Mouse (Mus musculus): ENCODE measurements around the gene Ppp2r5e. TPM values are rescaled to one million over a fixed set of nuclear protein-coding genes. Genes with fewer than 3 reads are reported as not detected.

Gene Ppp2r5e
- polyA plus RNA-seq, 1 experiment from 2014 or later = 19.3 TPM

DNA sequence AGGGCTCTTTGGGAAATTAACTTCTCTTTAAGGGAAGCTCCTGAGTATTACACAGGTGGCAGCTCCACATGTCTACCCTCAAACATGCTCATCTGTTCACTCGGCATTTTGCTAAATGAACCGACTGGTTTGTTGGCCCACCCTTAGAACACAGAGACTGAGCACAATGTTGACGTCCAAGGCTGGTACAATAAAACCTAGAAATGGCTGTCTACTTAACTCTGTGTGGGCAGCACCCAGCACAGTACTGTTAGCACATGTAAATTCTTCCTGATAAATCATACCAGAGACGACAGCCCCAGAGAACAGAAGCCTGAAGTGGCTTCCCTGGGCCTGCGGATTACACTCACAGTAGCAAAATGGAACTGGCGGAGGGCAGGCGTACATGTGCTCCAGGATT is 59.5 kb downstream of the Ppp2r5e start:
- no peaks in the 10 kb centered on the region for H3K27me3 ChIP-seq (replicated peaks)
- ATAC-seq (ENCODE audit: low FRiP score) = no peak; the same call in 1 of the 2 replicates
- H3K36me3 ChIP-seq = no peaks in the 10 kb centered on the region
- H3K4me3 ChIP-seq (replicated peaks) = no peak overlapping the region
- H3K4me2 ChIP-seq = no peak overlapping the region
- WGBS = 72% methylated on average over 7 of the region's 7 CpGs
- H3K27ac ChIP-seq (replicated peaks) = peak overlapping the region; percentile 9; the same call in 1 of the 2 replicates
- H3K9ac ChIP-seq (replicated peaks) = no peak overlapping the region
- no peaks in the 10 kb centered on the region for H3K9me3 ChIP-seq (replicated peaks)
- peaks cover 16% of the 10 kb centered on the region for H3K4me1 ChIP-seq

DNA sequence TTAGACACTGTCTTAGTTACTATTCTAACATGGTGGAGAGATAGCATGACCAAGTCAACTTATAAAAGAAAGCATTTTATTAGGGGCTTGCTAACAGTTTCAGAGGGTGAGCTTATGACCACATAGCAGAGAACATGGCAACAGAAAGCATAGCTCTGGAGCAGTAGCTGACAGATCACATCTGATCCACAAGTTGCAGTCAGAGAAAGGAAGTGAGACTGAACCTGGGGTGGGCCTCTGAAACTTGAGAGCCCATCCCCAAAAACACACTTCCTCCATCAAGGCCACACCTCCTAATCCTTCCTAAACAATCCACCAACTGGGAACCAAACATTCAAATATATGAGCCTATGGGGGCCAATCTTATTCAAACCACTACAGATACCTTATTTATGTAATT is 62.9 kb downstream of the Ppp2r5e start:
- no peaks in the 10 kb centered on the region for H3K36me3 ChIP-seq
- ATAC-seq (ENCODE audit: low FRiP score) = no peak
- H3K9ac ChIP-seq (replicated peaks) = no peak overlapping the region
- H3K27me3 ChIP-seq (replicated peaks) = no peaks in the 10 kb centered on the region
- H3K4me1 ChIP-seq = peaks cover 34% of the 10 kb centered on the region
- no peak overlapping the region for H3K4me3 ChIP-seq (replicated peaks)
- no peak overlapping the region for H3K4me2 ChIP-seq
- H3K9me3 ChIP-seq (replicated peaks) = no peaks in the 10 kb centered on the region
- H3K27ac ChIP-seq (replicated peaks) = no peak overlapping the region

DNA sequence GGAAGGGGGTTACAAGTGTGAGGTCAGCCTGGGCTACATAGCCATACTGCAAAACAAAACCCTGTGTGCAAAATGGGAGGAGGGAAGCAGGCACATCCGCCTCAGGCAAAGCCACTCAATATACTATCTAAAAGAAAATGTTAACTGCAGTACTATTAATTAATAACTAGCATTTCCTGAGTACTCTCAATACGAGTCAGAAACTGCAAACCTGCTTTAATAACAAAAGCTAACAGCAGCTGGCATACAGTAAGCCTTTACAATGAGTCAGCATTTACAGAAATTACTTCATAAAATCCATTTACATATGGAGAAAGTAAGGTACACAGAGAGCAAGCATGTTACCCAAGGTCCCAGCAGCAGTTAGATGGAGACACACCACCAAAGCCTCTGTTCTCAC is 64.2 kb downstream of the Ppp2r5e start:
- no peak overlapping the region for H3K9ac ChIP-seq (replicated peaks)
- H3K4me2 ChIP-seq = no peak overlapping the region
- H3K4me1 ChIP-seq = peaks cover 32% of the 10 kb centered on the region
- no peak for ATAC-seq (ENCODE audit: low FRiP score)
- H3K4me3 ChIP-seq (replicated peaks) = no peak overlapping the region
- H3K36me3 ChIP-seq = no peaks in the 10 kb centered on the region
- H3K9me3 ChIP-seq (replicated peaks) = no peaks in the 10 kb centered on the region
- no peaks in the 10 kb centered on the region for H3K27me3 ChIP-seq (replicated peaks)
- H3K27ac ChIP-seq (replicated peaks) = no peak overlapping the region
- WGBS = 63% methylated on average over 2 of the region's 2 CpGs

DNA sequence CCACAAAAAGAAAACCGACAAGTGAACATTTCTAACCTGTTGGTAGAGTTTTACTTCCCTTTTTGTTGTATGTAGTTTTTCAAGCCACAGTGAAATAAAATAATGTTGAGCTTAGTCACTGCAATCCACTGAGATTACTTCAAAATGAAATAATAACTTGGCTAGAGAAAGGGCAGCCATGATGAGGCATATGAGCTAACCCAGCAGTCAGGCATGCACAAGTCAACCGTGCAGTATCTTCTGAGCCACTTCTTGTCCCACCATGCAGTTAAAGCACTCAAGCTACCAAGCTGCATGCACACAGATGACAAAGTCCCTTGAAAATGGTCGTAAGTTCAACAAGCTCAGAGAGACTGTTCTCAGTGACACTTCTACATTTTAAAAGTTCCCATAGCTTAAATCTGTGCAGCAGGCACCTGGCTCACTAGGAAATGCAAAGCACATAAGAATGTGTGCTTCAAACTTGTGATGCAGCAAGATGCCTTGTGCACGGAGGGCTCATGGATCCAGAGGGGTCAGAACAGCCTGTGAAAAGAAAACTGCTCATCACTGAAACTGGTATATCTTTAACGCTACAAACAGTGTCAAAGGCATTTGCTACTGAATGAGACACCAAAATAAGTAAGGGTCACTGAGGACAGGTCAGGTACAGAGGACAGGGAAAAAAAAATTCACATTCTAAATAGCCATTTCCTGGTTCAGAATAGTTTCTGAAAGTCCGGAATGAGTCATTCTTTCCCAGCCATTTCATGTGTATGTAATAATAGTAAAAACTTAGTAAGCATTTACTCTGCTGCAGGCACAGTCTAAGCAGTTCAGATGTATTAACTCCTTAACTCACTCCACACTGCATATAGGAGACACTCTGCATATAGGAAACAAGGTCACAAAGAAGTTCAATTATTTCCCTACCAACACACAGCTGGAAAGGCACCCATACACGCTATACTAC is 66.9 kb downstream of the Ppp2r5e start:
- H3K27ac ChIP-seq (replicated peaks) = no peak overlapping the region
- H3K9me3 ChIP-seq (replicated peaks) = no peaks in the 10 kb centered on the region
- 79% methylated on average over 7 of the region's 7 CpGs for WGBS
- H3K4me2 ChIP-seq = no peak overlapping the region
- H3K4me3 ChIP-seq (replicated peaks) = no peak overlapping the region
- H3K27me3 ChIP-seq (replicated peaks) = no peaks in the 10 kb centered on the region
- H3K9ac ChIP-seq (replicated peaks) = no peak overlapping the region
- no peaks in the 10 kb centered on the region for H3K36me3 ChIP-seq
- no peak for ATAC-seq (ENCODE audit: low FRiP score)
- H3K4me1 ChIP-seq = peaks cover 29% of the 10 kb centered on the region

DNA sequence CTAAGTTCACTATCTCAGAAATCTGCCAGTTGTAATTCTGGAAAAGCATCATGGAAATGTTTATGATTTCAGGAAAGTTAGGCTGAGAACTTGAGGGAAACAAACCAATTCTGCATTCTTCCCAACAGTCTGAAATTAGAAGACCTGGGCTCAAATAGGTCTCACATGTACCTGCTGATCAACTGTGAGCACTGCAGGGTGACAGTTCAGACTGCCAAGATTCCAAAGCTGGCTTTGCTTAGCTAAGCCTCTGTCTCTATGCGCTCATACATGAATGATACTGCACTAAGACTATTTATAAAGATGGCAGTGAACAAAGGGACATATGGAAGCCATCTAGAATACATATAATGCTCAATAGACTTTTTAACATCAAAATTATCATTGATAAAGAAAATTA is 67.7 kb downstream of the Ppp2r5e start:
- Histone ChIP-seq H3K9me3 (replicated peaks) (no peaks in the 10 kb centered on the region), H3K27me3 (replicated peaks) (no peaks in the 10 kb centered on the region), H3K4me3 (replicated peaks) (no peak overlapping the region), H3K4me2 (no peak overlapping the region), H3K9ac (replicated peaks) (no peak overlapping the region), H3K36me3 (no peaks in the 10 kb centered on the region), H3K27ac (replicated peaks) (no peak overlapping the region), H3K4me1 (peaks cover 33% of the 10 kb centered on the region)
- no peak for ATAC-seq (ENCODE audit: low FRiP score)
- WGBS = 93% methylated on average over 1 of the region's 1 CpGs

DNA sequence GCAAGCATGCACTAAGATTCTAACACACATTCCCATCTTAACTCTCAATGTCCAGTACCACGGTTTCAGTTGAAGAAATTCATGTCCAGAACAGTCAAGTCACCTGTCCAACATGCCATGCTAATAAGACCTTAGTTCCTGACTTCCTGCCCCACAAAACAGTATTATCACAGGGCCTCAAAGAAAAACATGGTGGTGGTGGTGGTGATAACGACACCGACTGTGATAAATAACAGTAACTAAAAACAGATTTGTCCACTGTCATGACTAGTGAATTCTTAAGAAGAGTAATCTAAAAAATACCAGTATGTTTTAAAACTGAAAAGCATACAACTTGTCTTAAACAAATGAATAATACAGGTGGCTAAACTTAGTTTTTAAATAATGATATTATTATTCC is 71.8 kb downstream of the Ppp2r5e start:
- Histone ChIP-seq H3K27ac (replicated peaks) (no peak overlapping the region), H3K4me3 (replicated peaks) (no peak overlapping the region), H3K9me3 (replicated peaks) (no peaks in the 10 kb centered on the region), H3K27me3 (replicated peaks) (no peaks in the 10 kb centered on the region), H3K36me3 (no peaks in the 10 kb centered on the region), H3K9ac (replicated peaks) (no peak overlapping the region), H3K4me1 (peaks cover 21% of the 10 kb centered on the region), H3K4me2 (no peak overlapping the region)
- 87% methylated on average over 3 of the region's 3 CpGs for WGBS
- no peak for ATAC-seq (ENCODE audit: low FRiP score)

DNA sequence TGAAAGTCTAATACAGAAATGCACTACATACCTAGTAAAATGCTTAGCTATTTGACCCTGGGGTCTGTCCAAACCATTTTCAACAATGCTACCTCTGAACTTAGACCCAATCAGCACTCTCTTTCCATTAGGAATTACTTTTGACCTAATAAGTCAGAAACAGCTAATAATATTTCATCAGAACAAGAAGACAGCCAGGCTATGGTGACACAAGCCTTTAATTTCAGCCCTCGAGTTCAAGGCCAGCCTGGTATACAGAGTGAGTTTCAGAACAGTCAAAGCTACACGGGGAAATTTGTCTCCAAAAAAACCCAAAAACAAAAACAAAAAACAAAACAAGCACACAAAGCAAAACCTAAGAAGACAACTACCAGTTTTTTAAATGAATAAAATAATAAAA is 73.1 kb downstream of the Ppp2r5e start:
- Histone ChIP-seq H3K27ac (replicated peaks) (no peak overlapping the region), H3K27me3 (replicated peaks) (no peaks in the 10 kb centered on the region), H3K36me3 (no peaks in the 10 kb centered on the region), H3K4me2 (no peak overlapping the region), H3K4me1 (peaks cover 14% of the 10 kb centered on the region), H3K9me3 (replicated peaks) (no peaks in the 10 kb centered on the region), H3K9ac (replicated peaks) (no peak overlapping the region), H3K4me3 (replicated peaks) (no peak overlapping the region)
- no peak for ATAC-seq (ENCODE audit: low FRiP score)
- WGBS = 88% methylated on average over 2 of the region's 2 CpGs

DNA sequence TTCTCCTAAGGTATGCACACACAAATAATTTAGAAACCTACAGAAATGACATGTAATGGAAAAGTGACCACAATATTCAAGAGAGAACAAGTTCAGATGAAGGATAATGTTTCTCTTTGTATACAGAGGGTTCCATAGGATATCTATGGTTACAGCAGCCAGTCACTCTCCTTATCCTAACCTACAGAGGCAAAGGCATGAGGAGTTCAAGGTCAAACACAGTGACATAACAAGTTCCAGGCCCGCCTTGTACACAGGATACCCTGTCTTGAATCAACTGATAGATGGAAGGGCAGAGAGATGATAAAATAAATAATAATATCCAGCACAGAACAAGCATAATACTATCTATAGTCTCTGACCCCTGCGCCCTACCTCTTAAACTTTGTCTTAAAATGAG is 73.7 kb downstream of the Ppp2r5e start:
- WGBS = 94% methylated on average over 2 of the region's 2 CpGs

DNA sequence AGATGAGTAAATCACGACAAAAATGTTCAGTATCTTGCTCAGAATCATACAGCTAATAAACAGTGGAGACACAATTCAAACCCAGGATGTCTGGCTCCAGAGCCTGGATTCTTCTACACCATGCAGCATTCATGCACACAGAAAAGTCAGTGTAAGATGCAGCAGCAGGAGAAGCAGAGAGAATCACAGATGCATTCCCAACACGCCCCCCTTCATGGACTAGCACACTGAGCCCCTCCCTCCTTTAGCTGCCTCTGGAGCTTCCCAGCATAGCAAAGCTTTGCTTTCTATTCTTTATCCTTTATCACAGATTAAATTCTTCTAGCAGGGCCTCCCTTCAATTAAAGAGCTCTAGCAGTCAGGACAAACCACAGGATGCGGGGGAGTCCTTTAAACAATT is 75.7 kb downstream of the Ppp2r5e start:
- Histone ChIP-seq H3K27ac (replicated peaks) (no peak overlapping the region), H3K9ac (replicated peaks) (no peak overlapping the region), H3K9me3 (replicated peaks) (no peaks in the 10 kb centered on the region), H3K4me2 (no peak overlapping the region), H3K36me3 (no peaks in the 10 kb centered on the region), H3K27me3 (replicated peaks) (no peaks in the 10 kb centered on the region), H3K4me3 (replicated peaks) (no peak overlapping the region), H3K4me1 (peaks cover 12% of the 10 kb centered on the region)
- ATAC-seq (ENCODE audit: low FRiP score) = no peak
- 75% methylated on average over 3 of the region's 3 CpGs for WGBS

More for the DNA sequence above, 73.7 kb downstream of the Ppp2r5e start:
- no peak overlapping the region for H3K27ac ChIP-seq (replicated peaks)
- peaks cover 12% of the 10 kb centered on the region for H3K4me1 ChIP-seq
- no peaks in the 10 kb centered on the region for H3K36me3 ChIP-seq
- no peak for ATAC-seq (ENCODE audit: low FRiP score)
- no peak overlapping the region for H3K4me3 ChIP-seq (replicated peaks)
- H3K9ac ChIP-seq (replicated peaks) = no peak overlapping the region
- H3K27me3 ChIP-seq (replicated peaks) = no peaks in the 10 kb centered on the region
- H3K4me2 ChIP-seq = no peak overlapping the region
- H3K9me3 ChIP-seq (replicated peaks) = no peaks in the 10 kb centered on the region

DNA sequence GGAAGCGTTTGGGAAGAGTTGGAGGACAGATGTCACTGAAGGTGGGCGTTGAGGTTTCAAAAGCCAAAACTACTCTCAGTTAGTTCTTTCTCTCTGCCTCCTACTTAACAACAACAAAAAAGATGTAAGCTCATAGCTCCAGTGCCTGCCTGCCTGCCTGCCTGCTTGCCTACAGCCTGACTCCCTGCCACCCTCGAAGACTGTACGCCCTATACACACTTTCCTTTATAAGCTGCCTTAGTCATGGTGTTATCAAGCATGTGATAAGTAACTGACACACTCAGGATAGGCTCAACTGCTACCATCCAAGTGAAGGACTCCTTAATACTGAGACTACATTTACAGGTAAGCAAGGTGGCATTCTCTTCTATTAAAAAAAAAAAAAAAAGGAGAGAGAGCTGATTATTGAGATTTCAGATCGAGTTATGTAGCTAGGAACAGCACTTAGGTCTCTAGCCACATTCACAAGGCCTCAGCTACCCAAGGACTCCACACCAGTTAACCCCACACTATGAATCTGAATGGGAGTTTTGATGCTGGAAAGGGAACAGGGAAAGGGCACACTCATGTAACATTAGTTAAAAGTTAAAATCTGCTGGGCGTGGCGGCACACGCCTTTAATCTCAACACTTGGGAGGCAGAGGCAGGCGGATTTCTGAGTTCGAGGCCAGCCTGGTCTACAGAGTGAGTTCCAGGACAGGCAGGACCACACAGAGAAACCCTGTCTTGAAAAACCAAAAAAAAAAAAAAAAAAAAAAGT is 76.7 kb downstream of the Ppp2r5e start:
- Histone ChIP-seq H3K36me3 (no peaks in the 10 kb centered on the region), H3K4me2 (no peak overlapping the region), H3K27ac (replicated peaks) (no peak overlapping the region), H3K9ac (replicated peaks) (no peak overlapping the region), H3K4me1 (peaks cover 15% of the 10 kb centered on the region), H3K27me3 (replicated peaks) (no peaks in the 10 kb centered on the region), H3K9me3 (replicated peaks) (no peaks in the 10 kb centered on the region), H3K4me3 (replicated peaks) (no peak overlapping the region)
- ATAC-seq (ENCODE audit: low FRiP score) = no peak
- 96% methylated on average over 10 of the region's 10 CpGs for WGBS

DNA sequence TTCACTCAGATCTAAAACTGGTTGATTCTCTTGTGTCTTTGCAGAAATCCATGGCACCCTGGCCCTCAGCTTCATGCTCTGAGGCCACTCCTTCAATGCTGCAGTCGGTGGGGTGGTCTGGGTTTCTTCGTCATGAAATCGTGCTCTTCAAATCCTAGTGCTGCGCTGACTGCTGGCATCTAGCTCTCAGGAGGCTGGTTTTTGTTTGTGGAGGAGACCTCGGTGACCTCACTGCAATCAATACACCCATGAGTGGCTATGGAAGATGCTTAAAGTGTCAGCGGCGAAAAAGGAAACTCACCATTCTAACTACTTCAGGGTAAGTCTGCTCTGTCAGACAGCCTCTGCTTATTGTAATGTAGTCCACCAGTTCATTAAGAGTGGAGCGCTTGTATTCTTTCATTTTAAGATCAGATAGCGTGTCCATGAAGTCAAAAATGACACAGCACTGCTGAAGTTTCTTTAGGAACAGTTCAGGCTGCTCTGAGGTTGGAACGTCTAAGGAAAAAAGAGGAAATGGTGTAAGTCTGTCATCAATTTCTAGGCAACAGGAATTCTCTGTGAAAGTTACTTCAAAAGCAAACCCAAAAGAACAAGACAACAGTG is 80.6 kb downstream of the Ppp2r5e start:
- Histone ChIP-seq H3K9ac (replicated peaks) (no peak overlapping the region), H3K36me3 (no peaks in the 10 kb centered on the region), H3K4me3 (replicated peaks) (no peak overlapping the region), H3K27me3 (replicated peaks) (no peaks in the 10 kb centered on the region), H3K27ac (replicated peaks) (no peak overlapping the region; the same call in 1 of the 2 replicates), H3K4me2 (no peak overlapping the region), H3K4me1 (peaks cover 5% of the 10 kb centered on the region; the same call in 1 of the 2 replicates), H3K9me3 (replicated peaks) (no peaks in the 10 kb centered on the region)
- no peak for ATAC-seq (ENCODE audit: low FRiP score)
- 41% methylated on average over 10 of the region's 10 CpGs for WGBS
